Mouse (Mus musculus): ENCODE measurements at regions not wholly inside any gene's neighbourhood (a gene's known extent, or its start where the extent isn't known, plus 50 kb on each side); places are given as distances from the start of the nearest gene placed in this dataset.

DNA sequence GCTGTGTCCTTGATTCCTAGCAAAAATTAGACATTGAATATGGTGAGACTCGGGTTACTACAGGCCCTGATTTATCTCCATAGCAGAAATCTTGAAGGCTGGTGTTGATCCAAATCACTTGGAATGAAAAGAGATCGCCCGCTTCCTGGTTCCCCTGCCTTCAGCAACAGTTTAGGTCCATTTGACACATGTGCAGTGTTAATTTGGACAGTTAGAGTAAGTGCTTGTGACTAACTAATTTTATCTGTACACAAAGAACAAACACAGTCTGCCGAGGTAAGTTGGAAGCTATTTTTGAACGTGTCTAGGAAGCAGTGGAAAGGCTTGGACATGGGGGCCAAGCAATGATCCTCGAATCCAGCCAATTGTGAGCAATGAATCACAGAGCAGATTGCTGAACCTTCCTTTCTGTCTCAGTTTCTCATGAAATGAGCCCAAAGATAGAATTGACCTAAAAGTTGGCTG lies 105.2 kb upstream of the Arhgap5 start:
- DNase-seq (ENCODE audit: inconsistent age in 2 of 2, low spot score in 1 of 2) = peak in 1 of 2 experiments; percentile 53

DNA sequence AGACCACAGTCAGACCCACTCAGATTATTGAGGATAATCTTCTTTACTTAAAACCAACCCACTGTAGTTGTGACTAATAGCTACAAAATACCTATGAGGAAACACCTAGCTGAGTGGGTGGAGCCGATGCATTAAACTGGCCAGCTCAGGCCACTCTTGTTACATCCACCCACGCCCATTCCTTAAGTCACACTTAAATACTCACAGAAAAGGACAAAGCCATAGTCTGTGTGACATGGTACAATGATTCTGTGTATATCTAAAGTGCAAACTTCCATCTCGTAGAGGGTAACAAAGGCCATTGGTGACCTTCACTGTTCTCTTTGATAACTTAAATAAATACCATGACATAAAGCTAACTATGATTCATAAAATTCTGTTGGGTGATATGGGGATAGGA lies 103.7 kb upstream of the Arhgap5 start:
- DNase-seq (ENCODE audit: inconsistent age in 2 of 2, low spot score in 1 of 2) = no peak

DNA sequence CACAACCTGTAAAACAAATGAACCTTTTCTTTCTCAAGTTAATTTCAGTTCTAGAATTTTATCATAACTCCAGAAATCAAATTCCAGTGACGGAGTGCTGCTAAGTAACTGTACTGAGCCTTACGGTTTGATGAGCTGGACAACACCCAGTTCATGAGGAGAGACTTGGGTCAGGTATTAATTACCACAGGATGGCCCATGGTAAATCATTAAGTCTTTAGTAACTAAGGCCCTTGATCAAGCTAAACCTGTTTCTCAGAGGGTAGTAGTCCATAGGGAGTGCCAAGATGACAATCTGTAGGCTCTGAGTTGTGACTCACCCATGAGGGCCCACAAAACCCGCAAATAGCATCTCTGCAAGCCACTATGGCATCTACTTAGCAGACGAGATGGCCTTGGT lies 101.1 kb upstream of the Arhgap5 start:
- DNase-seq (ENCODE audit: inconsistent age in 2 of 2, low spot score in 1 of 2) = no peak

DNA sequence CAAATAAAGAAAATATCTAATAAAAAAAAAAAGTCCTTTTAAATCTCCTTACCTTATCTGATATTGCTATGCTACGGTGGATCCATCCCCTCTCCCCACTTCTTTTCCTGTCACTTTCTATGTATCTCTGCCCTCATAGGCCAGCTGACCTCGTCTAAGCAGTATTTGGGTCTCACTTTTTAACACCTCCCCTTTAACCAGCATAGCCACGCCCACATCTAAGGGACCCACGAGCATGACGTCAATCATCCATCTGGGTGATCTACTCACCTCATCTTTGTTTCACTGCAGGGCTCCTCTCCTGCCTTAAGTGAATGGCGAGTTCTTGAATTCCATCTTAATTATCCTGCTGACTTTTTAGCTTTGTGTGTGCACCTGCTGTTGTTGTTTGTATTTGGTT lies 97.4 kb upstream of the Arhgap5 start:
- DNase-seq (ENCODE audit: inconsistent age in 2 of 2, low spot score in 1 of 2) = no peak

DNA sequence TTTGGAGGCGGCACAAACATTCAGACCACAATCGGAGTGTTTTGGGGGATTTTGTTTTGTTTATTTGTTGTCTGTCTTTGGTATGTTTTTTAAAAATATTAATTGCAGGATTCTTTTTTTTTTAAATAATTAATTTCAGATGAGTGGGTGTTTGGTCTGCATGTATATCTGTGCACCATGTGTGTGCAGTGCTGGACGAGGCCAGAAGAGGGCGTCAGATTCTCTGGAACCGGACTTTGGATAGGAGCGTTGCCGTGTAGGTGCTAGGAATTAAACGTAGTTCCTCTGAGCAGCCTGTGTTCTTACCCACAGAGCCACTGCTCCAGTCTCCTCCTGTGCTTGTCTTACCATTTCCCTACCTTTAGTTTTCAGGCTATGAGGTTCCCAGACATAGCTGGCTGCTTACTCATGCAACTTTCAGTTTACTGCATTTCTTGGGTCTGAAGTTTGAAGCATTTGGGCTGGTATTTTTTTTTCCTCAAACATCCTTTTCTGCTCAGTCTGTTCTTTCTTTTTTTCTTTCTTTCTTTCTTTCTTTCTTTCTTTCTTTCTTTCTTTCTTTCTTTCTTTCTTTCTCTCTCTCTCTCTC lies 95.4 kb upstream of the Arhgap5 start:
- DNase-seq (ENCODE audit: inconsistent age in 2 of 2, low spot score in 1 of 2) = no peak

DNA sequence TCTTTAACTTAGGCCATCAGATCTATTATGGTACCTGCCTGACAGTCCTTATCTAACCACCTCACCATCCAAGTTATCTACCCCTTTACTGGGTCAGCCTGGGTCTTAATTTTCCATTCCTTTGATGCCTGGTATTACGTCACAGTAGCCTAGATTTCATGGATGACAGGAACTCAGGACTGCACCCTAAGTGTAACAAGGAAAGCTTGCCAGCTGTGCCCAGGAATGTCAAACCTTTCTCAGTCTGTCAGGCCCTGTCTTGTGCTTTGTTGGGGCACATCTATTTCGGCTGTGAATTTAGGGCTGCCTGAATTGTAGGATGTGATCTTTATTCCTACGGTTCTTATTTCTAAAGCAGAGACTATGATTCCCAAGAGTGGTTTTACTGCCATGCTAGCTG lies 94.6 kb upstream of the Arhgap5 start:
- DNase-seq (ENCODE audit: inconsistent age in 2 of 2, low spot score in 1 of 2) = no peak

DNA sequence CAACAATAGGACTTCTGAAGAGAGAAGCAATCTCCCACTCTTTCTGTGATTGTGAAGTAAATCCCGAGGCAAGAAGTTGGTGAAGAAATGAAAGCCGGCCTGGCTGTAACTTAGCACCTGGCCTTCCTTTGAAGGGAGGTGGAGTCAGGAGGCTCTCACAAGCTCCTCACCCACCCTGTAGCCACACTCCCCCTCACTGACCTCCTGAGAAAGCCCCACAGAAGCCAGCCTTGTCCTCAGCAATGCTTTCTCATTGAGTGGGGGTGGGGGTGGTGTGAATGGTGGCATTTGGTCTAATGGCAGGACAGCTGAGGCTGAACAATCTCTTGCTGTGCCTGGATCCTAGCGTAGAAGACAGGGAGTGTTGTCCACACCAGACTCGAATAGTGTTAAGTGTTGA lies 91.6 kb upstream of the Arhgap5 start:
- no peak for DNase-seq (ENCODE audit: inconsistent age in 2 of 2, low spot score in 1 of 2)

DNA sequence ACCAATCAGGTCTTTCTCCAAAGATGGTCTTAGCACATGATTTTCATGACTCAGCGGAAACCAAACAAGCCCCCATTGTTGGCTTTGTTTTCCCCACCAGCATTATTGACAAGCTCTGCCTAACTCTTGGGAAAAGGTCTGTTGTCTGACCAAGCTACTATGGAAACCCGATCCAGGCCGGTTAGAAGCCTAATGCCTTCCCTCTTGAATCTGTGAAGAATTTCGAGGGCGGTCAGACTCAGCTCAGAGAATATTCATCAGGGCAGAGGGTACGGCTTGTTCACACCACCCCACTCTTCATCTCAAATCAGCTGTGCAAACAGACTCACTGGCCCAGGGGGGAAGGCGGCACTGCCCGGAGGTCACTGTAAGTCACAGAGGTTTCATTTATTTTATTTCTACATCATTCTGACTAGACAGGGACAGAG lies 90.7 kb upstream of the Arhgap5 start:
- no peak for DNase-seq (ENCODE audit: inconsistent age in 2 of 2, low spot score in 1 of 2)

DNA sequence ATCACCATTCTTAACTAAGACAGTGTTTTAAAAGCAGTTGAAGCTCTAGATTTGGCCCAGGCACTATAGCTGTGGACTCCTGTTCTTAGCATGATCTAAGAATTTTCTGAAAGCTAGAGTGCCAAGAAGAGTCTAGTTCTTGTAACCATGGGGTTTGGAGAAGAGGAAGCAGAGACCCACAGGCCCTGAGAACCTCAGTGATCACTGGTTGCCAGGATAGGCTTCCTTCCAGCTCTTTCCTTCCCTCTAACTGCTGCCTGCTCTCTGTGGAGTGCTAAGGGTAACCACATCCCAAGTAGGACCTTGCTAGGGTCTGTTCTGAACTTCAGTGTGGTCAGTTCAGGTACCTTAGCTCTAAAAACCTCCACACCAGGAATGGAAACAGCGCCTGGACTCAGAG lies 81.0 kb upstream of the Arhgap5 start:
- DNase-seq (ENCODE audit: inconsistent age in 2 of 2, low spot score in 1 of 2) = no peak

DNA sequence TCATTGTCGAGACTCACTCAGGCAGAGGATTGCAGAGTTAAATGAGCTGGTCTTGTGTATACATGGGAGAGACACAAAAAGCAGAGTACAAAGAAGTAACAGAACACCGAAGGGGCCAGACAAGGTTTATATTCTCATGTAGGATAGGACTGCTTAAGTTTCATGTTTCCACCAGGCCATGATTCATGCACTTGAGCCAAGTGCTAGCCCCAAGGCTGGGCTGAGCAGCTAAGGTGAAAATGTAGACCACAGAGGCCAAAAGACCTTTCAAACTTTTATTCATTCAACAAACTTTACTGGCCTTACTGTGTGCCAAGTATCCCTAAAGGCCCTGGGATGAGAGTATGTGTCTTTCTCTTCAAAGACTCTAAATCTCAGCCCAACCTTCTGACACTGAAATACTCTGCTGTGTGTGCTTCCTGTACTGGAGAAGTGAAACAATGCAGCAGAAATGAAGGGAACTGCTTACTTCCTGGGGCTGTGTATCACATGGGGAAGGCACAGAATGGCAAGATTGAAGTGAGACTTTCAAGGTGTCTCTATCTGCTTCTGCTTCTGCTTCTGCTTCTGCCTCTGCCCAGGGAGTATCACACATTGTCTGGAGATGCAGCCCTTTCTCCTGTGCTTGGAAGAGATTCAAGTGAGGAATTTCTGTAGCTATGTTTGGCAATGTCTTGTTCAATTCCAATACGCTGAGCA lies 79.3 kb upstream of the Arhgap5 start:
- DNase-seq (ENCODE audit: inconsistent age in 2 of 2, low spot score in 1 of 2) = no peak

DNA sequence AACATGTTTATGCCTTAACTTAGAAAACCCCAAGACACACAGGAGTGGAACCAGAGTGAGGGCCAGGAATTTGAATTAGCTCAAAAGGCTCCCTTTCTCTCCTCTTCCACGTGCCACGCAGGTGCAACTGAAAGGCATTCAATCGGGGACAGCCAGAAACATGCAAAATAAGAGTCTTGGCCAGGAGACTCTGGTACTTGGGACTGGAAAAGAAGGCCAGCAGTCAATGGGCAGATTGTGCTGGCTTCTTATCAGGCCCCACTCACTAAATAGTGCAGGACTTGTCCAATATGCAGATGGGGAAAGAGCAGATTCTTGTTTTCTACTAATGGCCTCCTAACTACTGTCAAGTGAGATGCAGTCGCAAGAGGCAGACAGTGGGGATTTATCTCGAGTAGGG lies 73.8 kb upstream of the Arhgap5 start:
- no peak for DNase-seq (ENCODE audit: inconsistent age in 2 of 2, low spot score in 1 of 2)

DNA sequence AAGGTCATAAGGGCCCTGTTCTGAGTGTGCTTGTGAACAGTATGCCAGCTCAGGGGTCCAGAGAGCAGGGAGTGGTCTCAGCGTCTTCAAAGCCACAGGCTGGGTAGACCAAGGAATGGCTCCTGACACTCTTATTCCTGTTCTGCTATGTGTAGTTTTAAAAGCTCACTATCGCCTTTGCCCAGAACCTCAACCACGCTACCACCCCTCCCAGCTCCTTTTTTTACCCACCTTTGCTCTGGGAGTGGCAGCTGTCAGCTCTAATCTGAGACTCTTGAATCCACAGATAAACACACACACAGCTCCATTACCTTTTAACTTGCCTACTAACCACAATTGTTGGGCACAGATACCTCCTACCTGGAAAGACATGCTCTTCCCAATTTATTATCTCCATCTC lies 71.8 kb upstream of the Arhgap5 start:
- DNase-seq (ENCODE audit: inconsistent age in 2 of 2, low spot score in 1 of 2) = no peak

DNA sequence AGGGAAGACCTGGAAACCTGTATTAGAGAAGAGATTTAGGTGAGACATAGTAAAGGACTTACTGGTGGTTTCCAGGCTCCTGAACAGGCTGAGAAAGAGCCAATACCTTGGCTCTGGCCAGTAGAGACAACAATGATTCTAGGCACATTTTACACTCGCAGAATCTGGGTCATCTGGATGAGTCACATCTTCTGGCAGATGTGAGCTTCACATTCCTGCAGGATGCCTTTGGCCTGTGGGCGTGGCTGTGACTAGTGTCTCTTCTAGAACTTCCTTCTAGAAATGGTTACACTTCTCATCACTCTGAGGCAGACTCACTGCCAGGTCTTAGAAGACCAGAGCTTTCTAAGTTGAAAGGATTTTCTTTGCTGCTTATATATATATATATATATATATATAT lies 69.8 kb upstream of the Arhgap5 start:
- DNase-seq (ENCODE audit: inconsistent age in 2 of 2, low spot score in 1 of 2) = peak; percentile 81 to 87

DNA sequence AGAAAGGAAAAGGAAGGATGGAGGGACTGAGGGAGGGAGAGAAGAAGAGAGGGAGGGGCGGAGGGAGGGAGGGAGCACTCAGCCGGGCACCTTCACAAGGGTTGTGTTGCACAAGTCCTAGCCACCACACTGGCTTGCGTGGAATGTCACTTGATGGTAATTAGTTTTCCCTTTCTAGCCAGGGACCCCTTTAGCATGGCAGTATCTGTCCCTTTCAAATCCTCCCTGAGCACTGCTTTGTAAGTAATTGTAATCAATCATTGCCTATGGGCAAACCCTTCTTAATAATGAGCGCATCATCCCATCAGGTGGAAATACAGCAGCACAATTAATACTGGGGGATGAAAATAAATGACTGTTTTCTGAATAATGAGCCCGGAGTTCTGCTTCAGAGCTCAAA lies 68.5 kb upstream of the Arhgap5 start:
- DNase-seq (ENCODE audit: inconsistent age in 2 of 2, low spot score in 1 of 2) = no peak

DNA sequence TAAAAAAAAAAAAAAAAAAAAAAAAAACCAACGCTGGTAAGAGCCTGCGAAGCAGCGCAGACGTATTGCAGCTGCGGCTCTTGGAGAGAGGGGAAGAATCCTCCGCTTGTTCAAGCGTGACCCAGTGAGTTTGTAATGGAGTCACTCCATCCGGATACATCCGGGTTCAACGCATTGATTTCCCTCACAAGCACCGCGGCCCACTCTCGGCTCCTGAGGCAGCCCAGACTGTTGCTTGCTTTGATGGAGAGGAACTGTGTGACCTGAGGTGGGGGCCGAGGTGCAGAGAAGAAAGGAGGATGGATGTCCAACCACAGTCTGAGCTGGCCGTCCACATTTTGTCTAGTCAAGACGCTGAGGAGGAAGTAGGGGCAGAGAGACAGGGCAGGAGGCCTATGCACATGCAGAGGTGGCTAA lies 68.0 kb upstream of the Arhgap5 start:
- DNase-seq (ENCODE audit: inconsistent age in 2 of 2, low spot score in 1 of 2) = no peak

DNA sequence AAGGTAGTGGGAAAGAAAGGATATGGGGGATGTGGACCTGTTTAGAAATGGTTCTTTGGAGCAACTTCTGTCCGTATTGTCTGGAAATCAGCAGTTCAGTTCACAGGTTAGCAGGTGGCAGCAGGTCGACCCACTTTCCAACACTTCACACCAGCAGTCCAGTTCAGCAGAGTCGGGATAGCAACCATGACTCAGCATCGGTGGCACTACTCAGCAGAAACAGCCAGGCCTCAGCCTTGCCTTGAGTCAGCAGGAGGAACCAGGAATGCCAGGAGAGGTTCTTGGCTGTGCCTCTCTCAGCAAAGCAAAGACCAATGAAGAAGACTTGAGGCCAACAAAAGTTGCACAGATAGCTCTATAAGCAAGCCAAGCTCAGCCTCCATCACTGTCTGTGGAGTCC lies 66.8 kb upstream of the Arhgap5 start:
- peak in 1 of 2 experiments; percentile 66 for DNase-seq (ENCODE audit: inconsistent age in 2 of 2, low spot score in 1 of 2)

DNA sequence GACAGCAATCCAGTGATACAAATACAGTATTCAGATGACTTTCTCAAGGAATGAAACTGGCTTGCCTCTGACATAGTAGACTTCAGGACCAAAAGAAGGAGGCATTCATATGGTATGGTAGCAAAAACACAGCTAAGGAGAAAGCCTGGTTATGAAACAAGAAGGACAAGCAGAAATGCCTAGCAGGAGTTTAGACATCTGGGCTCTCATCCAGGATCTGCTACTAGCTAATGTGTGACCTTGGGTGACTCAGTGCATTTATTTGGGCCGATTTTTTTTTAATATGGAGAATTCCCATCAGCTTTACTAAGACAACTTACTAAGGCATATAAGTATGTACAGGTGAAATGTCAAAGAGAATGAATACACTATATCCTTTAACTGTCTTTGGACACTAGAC lies 64.5 kb upstream of the Arhgap5 start:
- DNase-seq (ENCODE audit: inconsistent age in 2 of 2, low spot score in 1 of 2) = peak; percentile 60 to 92

DNA sequence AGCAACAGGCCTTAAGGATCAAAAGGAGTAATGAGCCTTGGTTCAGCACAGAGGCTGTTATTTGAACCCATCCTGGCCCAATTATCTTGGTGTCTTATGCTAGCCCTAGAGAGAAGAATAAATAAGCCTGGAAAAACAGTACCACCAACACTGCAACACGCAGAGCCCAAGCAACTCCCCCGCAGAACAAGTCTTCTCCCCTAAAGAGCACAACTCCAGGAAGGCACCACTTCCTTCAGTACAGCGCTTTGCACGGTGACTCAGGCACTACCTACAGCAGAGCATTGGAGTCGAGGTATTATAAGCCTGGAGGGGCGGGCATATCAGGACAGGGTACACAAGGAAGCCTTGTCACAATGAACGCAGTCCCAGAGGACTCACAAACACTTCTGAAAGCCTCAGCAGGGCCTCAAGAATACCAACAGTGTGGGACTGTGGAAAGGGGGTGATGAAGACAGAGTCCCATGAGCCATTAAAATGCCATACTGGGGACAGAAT lies 62.9 kb upstream of the Arhgap5 start:
- DNase-seq (ENCODE audit: inconsistent age in 2 of 2, low spot score in 1 of 2) = no peak

DNA sequence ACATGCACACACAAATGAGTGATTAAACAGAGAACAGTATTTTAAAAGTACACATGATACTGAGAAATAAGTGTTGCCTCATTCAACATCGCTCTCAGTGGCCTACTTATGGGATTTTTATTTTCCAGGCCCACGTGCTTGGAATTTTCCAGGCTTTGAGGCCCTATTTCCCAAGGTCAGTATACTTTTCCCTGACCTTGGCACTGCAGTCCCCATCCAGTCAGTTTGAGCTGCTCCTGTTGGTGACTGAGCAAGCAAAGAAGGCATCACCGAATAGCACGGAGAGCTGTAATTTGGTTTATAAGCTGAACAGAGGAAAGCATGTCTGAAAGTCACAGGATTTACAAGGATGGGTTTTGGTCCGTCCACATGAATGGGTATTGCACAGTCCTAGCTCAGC lies 61.4 kb upstream of the Arhgap5 start:
- peak; percentile 56 to 74 for DNase-seq (ENCODE audit: inconsistent age in 2 of 2, low spot score in 1 of 2)

DNA sequence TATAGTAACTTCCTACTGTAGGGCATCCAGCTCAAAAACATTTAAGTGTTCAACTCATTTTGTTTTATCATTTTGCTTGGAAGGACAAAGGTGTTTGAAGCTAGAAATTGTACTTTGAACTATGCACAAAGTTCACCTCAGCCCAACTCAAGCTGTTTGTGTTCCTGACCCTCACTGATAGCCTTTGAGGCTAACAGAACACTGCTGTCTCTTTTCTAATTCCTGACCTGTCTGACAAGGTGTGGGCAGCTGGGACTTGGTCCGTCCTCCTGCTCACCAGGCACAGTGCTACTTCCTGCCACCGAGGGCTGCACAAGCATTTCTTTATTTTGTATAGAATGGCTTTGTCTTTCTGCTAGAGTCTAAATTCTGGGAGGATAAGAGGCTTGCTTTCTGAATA lies 58.0 kb upstream of the Arhgap5 start:
- no peak for DNase-seq (ENCODE audit: inconsistent age in 2 of 2, low spot score in 1 of 2)

DNA sequence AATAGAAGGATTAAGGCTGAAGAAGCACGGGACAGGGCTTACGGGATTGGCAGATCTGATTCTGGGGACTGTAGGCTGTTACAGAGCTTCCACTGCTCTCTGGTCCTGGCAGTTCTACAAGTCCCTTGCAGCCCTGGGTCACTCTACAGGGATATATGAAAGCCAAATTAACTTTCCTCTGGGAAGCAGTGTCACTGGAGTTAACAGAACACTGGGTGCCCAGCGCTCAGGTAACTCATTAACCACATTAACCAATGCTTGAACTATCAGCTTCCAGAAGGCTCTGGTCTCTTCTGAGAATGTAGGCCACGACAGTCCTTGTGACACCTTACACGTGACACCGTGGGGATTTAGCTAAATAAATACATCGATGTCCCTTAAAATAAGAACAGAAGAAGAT lies 57.3 kb upstream of the Arhgap5 start:
- no peak for DNase-seq (ENCODE audit: inconsistent age in 2 of 2, low spot score in 1 of 2)

DNA sequence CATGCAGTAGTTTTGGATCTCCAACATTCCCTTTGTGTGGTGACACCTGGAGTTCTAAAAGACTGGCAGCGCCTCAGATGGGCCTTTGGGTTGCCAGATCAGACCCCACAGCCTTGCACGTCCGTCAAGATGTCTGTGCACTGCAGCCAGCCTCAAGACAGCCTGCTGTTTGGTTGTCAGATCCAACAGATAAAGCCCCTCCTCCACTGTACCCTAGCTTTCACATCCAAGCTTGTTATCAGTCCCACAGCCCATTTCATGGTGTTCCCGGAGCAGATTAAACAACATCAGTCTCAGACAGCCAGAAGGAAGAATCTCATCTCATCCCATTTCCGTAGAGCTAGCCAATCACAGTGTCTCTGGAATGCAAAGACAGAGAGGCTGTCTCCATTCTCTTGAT lies 56.3 kb upstream of the Arhgap5 start:
- DNase-seq (ENCODE audit: inconsistent age in 2 of 2, low spot score in 1 of 2) = no peak

DNA sequence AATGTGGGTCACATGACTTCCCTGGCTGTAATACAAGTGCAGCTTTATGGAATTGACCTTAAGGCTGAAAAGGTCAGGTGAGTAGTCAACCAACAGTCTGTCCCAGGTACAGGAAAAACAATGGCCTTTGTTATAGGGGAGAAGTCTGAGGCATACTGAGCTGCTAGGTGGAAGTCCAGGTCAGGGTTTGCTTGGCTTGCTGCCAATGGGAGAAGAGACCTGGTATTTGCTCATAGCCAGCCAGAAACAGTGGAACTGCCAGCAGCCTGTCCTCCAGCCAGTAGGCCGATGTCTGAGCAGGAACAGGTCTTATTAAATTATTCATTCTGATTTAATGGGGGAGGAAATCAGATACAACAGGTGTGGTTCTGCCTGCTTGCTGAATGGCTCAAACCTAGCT lies 55.6 kb upstream of the Arhgap5 start:
- peak; percentile 51 to 67 for DNase-seq (ENCODE audit: inconsistent age in 2 of 2, low spot score in 1 of 2)
